Mouse (Mus musculus) adrenal gland, postnatal 25 days (tissue): ENCODE measurements around the gene Pnpla2. TPM values are rescaled to one million over a fixed set of nuclear protein-coding genes. Genes with fewer than 3 reads are reported as not detected.

Experiments used
- DNase-seq: peaks from one replicate; pipeline ENCODE4 v3.0.0; 2021; ENCODE audit warnings: mixed read lengths
- total RNA-seq: library from RNA; stranded (reverse); gene quantifications from 2 replicates; pipeline ENCODE4 v1.2.3, GENCODE M21; 2021

Pnpla2 gene
- total RNA-seq, 1 experiment from 2014 or later = 538 TPM

- peak; percentile 92 for DNase-seq
Observed at GRCm38 (mm10) chr7:141467230-141468030, 12.4 kb downstream of the Pnpla2 start, which contains the start of gene Cd151. Gene Cd151 (plus strand): TSS chr7:141467392.

- DNase-seq = peak; percentile 37
Observed at GRCm38 (mm10) chr7:141468164-141468521, 13.1 kb downstream of the Pnpla2 start.

- peak; percentile 78 for DNase-seq
Observed at GRCm38 (mm10) chr7:141468522-141469211, 13.7 kb downstream of the Pnpla2 start.

- no peak for DNase-seq
Observed at GRCm38 (mm10) chr7:141469352-141469751, 14.4 kb downstream of the Pnpla2 start.

- DNase-seq = no peak
Observed at GRCm38 (mm10) chr7:141469901-141470636, 15.1 kb downstream of the Pnpla2 start.

- DNase-seq = no peak
Observed at GRCm38 (mm10) chr7:141470637-141470944, 15.6 kb downstream of the Pnpla2 start.

GRCm38 (mm10) chr7:141471236-141471635 is 16.2 kb downstream of the Pnpla2 start:
- DNase-seq = no peak

DNA sequence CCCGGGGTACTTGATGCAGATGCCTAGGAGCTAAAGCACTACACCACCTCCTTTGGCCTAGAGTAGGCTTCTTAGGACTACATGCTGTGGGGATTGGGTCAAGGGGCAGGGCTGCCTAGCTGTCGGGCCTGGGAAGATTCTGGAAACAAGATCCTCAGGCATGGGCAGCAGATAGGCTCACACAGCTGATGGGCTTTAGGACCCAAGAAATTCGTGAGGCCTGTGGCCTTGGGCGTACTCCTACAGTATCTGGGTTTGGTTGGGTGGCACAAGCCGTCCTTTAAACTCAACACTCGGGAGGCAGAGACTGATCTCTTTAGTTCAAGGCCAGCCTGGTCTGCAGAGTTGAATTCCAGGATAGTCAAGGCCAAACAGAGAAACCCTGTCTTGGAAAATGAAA is 17.2 kb downstream of the Pnpla2 start:
- no peak for DNase-seq

GRCm38 (mm10) chr7:141472763-141473162 is 17.8 kb downstream of the Pnpla2 start:
- no peak for DNase-seq

DNA sequence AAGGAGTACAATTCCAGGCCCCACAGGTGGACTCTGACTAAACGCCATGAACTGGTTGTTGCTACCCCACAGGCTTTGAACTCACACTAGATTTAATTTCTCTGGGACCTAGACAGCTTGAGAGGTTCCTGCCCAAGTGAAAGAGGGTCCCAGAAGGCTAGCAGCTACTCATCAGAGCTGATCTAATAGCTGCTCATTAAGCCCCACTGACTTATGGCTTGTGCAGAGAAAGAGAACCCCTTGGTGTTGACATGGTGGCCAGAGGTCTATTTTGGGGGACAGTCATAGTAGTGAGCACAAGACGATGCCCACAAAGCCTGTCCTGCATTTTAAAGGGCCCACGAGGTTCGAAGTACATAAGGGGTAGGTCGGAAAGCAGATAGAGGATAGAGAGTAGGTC is 19.2 kb downstream of the Pnpla2 start:
- no peak for DNase-seq

DNA sequence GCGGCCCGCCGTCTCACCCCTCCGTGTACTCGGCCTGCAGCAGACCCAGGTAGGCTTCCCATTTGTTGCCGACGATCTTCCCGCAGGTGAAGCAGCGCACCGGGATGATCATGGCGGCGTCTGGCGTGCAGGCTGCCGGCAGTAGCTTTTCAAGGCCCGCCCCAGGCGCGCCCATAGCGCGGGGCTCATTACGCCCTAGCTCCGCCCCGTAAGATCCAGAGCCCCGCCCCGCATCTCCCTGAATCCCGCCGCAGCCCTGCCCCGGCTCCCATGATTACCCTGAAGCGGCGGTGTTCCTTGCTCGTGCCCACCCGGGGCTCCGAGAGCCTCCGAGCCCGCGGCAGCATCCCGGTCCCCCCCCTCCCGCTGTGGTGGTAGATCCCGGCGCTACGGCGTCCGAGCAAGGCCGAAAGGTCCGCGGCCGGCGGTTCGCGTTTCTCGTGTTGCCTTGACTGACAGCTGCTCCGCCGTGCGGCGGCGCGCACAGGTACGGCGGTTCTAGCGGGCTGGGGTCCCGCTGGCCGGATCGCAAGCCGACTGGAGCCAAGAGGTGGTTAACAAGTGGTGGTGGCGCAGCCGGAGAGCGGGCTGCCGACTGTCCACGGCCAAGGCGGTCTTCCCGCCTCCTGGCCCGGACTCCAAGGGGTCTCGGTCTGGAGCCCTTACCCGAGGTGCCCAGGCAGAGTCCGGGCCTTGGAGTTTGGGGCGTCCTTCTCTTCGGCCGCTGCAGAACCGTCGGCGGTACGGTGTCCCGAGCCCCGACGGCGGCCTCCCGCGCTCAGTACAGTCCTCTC is 20.2 kb downstream of the Pnpla2 start, which contains the start of the genes Polr2l and Tspan4:
Gene Polr2l (minus strand): TSS at position 122 of the 794 bp plus-strand sequence.
Gene Tspan4 (plus strand): TSS at position 230 of the 794 bp plus-strand sequence.
- DNase-seq = peak; percentile 85

- DNase-seq = no peak
Observed at GRCm38 (mm10) chr7:141475805-141476158, 20.8 kb downstream of the Pnpla2 start.

DNA sequence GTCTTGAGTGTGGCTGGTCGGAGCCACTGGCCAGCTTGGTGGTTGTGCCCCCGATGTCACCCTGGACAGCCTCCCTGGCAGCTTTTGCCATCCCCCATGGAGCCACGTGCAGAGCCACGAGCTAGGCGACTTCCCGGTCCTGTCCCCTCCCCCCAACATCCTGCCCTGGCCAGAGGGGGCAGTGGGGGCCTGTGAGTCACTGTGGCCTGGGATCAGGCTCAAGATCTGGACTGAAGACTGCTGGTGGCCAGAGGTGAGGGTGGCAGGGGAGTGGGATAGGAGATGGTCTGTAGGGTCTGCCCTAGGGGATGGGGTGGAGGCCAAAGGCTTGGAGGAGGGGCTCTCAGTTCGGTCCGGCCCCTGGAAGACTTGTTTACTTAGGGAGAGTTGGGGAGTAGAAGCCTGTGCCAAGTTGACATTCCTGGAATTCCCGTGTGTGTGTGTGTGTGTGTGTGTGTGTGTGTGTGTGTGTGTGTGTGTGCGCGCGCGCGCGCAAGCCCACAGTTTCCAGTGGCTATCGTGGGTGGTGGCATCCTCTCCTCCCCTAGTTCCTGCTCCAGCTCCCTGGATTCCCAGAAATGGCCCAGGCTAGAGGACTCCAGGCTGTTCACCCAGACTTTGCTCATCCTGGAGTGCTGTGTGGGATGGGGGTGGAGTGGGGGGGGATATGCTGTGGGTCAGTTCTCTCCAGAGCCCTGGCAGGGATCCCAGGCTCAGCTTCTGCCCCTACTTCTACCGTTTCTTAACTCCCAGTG is 21.4 kb downstream of the Pnpla2 start:
- DNase-seq = peak; percentile 89

GRCm38 (mm10) chr7:141476981-141477370 is 22.0 kb downstream of the Pnpla2 start:
- DNase-seq = no peak

DNA sequence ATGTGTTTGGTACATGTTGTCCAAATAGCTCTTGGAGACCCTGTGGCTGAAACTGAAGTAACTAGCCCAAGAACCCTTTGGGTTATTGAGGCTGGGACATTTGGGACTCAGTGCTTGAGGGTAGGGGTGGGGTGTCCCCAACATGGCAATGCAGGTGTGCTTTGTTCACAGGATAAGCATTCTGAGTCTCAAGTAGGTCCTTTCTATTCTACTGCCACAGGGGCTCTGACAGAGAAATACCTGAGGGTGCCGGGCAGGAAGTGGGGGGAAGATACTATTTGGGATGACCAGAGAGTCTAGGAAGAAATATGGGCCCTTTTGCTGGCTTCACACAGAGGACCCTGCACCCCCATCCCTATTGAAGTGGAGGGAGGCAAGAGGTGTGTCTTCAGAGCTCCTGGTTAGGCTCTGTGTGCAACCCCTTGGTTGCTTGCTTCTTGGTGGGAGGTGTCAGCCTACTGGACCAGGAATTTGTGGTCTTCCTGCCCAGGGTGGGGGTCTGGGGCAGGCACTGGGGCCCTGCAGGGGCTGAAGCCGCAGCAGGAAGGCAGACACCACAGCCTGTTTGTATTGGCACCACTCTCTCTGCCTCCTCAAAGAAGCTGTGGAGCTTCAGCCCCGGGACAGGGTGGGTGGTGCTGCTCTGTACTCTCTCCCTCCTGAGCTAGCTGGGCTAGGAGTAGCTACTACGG is 22.7 kb downstream of the Pnpla2 start:
- DNase-seq = no peak

DNA sequence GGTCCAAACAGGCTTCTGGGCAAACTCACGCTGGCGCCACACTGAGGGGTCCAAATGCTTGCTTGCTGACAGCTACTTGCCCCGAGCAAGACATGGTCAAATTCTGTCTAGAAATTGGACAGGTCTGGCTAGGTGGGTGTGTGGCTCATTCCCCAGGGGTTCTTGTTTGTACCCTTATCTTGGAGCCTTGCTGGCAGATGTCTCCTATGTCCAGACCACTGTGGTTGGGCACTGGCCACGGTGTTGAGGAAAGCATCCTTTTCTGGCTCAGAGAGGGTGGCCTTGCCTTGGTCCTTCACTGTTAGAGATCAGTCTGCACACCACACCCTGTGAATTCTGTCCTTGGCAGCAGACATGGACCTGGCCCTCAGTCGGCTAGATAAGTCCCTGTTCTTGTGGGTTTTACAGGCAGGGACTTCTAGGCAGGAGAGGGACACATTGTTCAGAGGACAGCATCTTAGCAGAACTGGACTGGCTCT is 23.3 kb downstream of the Pnpla2 start:
- DNase-seq = no peak

DNA sequence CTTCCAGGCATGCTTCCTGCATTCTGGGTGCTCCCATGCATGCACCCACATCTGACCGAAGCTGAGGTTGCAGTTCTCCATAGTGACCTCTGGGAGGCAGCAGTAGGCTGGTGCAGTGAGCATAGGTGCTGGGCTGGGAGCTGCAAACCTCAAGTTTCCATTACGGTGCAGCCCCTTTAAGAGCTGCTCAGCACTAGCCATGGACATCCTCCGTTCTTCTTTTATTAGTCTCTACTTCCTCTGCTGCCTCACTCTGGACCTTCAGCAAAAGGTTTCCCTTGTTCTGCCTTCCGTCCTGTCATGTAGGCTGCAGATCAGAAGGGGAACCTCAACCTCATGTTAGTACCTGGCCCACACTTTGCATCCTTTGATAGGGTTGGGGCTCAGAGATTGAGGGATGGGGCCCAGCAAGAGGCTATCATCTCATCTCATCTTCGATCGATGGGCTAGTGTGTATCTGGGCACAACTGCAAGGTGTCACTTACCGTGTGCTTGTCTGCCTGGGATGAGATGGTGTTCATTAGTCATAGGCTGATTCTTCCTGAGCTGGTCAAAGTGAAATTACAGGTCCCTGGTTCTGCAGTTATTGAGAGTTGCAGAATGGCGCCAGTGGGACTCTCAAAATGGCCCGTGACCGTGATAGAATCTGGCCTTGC is 26.0 kb downstream of the Pnpla2 start:
- peak; percentile 52 for DNase-seq

GRCm38 (mm10) chr7:141481498-141482401 is 26.8 kb downstream of the Pnpla2 start:
- peak; percentile 51 for DNase-seq

DNA sequence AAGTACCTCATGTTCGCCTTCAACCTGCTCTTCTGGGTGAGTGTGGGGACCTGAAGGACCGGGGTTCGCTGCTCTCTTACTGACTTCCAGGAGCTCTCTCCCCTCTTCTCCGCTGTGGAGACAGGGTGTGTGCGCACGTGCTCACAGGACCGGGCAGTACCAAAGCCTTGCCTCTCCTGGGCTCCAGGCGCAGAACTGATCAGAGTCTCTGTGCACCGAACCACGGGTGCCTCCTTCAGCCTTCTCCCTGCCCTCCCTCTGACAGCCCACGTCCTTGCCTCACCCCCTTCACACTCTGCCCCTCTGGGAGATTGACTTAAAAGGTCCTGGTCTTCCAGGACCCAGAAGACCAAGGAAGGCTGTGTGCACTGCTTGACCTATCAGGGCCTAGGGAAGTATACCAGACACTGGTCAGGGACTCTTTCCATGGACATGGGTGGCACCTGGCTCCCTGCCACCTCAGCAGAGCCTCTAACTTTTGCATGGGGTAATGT is 27.6 kb downstream of the Pnpla2 start:
- no peak for DNase-seq
